Mouse (Mus musculus) kidney, postnatal 10 days (tissue): ENCODE measurements at regions not wholly inside any gene's neighbourhood (a gene's known extent, or its start where the extent isn't known, plus 50 kb on each side); places are given as distances from the start of the nearest gene placed in this dataset.

Experiments
- DNase-seq: peaks from one replicate; pipeline ENCODE4 v3.0.0; 2021; ENCODE audit warnings: mixed read lengths

GRCm38 (mm10) chr14:25392412-25392811, 66.6 kb upstream of the Zmiz1 start:
- no peak for DNase-seq

- no peak for DNase-seq
Measured at GRCm38 (mm10) chr14:25392940-25393339, 66.0 kb upstream of the Zmiz1 start.

- DNase-seq: no peak
Measured at GRCm38 (mm10) chr14:25394931-25395330, 64.1 kb upstream of the Zmiz1 start.

- peak; percentile 77 for DNase-seq
Measured at GRCm38 (mm10) chr14:25396990-25397531, 61.9 kb upstream of the Zmiz1 start.

- peak; percentile 30 for DNase-seq
Measured at GRCm38 (mm10) chr14:25397751-25398150, 61.2 kb upstream of the Zmiz1 start.

- DNase-seq: no peak
Measured at GRCm38 (mm10) chr14:25398745-25399144, 60.2 kb upstream of the Zmiz1 start.

- no peak for DNase-seq
Measured at GRCm38 (mm10) chr14:25399286-25399685, 59.7 kb upstream of the Zmiz1 start.

- peak; percentile 38 for DNase-seq
Measured at GRCm38 (mm10) chr14:25401104-25401963, 57.7 kb upstream of the Zmiz1 start.

- DNase-seq: no peak
Measured at GRCm38 (mm10) chr14:25402409-25402808, 56.6 kb upstream of the Zmiz1 start.

- DNase-seq: peak; percentile 49
Measured at GRCm38 (mm10) chr14:25405191-25405590, 53.8 kb upstream of the Zmiz1 start.

GRCm38 (mm10) chr14:25406059-25406458, 52.9 kb upstream of the Zmiz1 start:
- no peak for DNase-seq

GRCm38 (mm10) chr14:25406613-25407012, 52.4 kb upstream of the Zmiz1 start:
- no peak for DNase-seq

- no peak for DNase-seq
Measured at GRCm38 (mm10) chr14:25407111-25407510, 51.9 kb upstream of the Zmiz1 start.
